Mouse (Mus musculus) MEL (cell line): ENCODE measurements around the gene Dohh.

Experiments used
- CHD1 ChIP-seq: IDR thresholded peaks from 2 replicates; pipeline ENCODE4 v1.6.1; 2012; ENCODE audit warnings: low read depth, mild to moderate bottlenecking, inconsistent platforms, low read length, improper control_type of control experiment
- CTCF ChIP-seq, 3 experiments: IDR thresholded peaks in 2 of 3; conservative IDR thresholded peaks in 1 of 3; 2 replicates each; pipeline ENCODE4 v1.5.1; 2011 to 2012; ENCODE audit warnings: low read length in 3 of 3, low read depth in 2 of 3, mild to moderate bottlenecking in 2 of 3, improper control_type of control experiment in 1 of 3, inconsistent platforms in 1 of 3, mixed read lengths in 1 of 3, moderate library complexity in 1 of 3; ENCODE audit not compliant: control insufficient read depth in 1 of 3, insufficient read depth in 1 of 3, poor library complexity in 1 of 3, severe bottlenecking in 1 of 3
- EP300 ChIP-seq, 2 experiments: IDR thresholded peaks; 2 replicates each; pipeline ENCODE4 v1.6.1; 2011; ENCODE audit warnings: improper control_type of control experiment in 2 of 2, low read length in 2 of 2, low read depth in 1 of 2, mild to moderate bottlenecking in 1 of 2
- GATA1 ChIP-seq: IDR thresholded peaks from 2 replicates; pipeline ENCODE4 v1.6.1; 2011; ENCODE audit warnings: low read depth, low read length, improper control_type of control experiment
- MAZ ChIP-seq: IDR thresholded peaks from 2 replicates; pipeline ENCODE4 v1.6.1; 2012; ENCODE audit warnings: low read depth, mild to moderate bottlenecking, inconsistent platforms, low read length, improper control_type of control experiment
- MYC ChIP-seq: IDR thresholded peaks from 2 replicates; pipeline ENCODE4 v1.6.1; 2011; ENCODE audit warnings: low read depth, mild to moderate bottlenecking, low read length, improper control_type of control experiment, moderate library complexity
- POLR2A ChIP-seq, 2 experiments: IDR thresholded peaks; 2 replicates each; pipeline ENCODE4 v1.6.1; 2011 to 2012; ENCODE audit warnings: low read length in 2 of 2, mild to moderate bottlenecking in 2 of 2, control low read depth in 1 of 2, improper control_type of control experiment in 1 of 2, low read depth in 1 of 2, moderate library complexity in 1 of 2; ENCODE audit not compliant: control insufficient read depth in 1 of 2, insufficient read depth in 1 of 2, poor library complexity in 1 of 2
- SMC3 ChIP-seq: IDR thresholded peaks from 2 replicates; pipeline ENCODE4 v1.6.1; 2011; ENCODE audit warnings: low read depth, low read length, improper control_type of control experiment
- TAL1 ChIP-seq: IDR thresholded peaks from 2 replicates; pipeline ENCODE4 v1.6.1; 2012; ENCODE audit warnings: mild to moderate bottlenecking, inconsistent platforms, low read length, moderate library complexity, mixed read lengths
- UBTF ChIP-seq: IDR thresholded peaks from 2 replicates; pipeline ENCODE4 v1.6.1; 2012; ENCODE audit warnings: low read depth, mild to moderate bottlenecking, inconsistent platforms, low read length, improper control_type of control experiment, moderate library complexity, borderline replicate concordance; ENCODE audit not compliant: insufficient read depth
- ZC3H11A ChIP-seq: IDR thresholded peaks from 2 replicates; pipeline ENCODE4 v1.6.1; 2012; ENCODE audit warnings: low read depth, mild to moderate bottlenecking, inconsistent platforms, low read length, improper control_type of control experiment
- ZNF384 ChIP-seq: IDR thresholded peaks from 2 replicates; pipeline ENCODE4 v1.6.1; 2012; ENCODE audit warnings: low read depth, mild to moderate bottlenecking, inconsistent platforms, low read length, improper control_type of control experiment

- TF ChIP-seq POLR2A (IDR thresholded peaks at IDR 0.05; ENCODE audit: control insufficient read depth in 1 of 2, insufficient read depth in 1 of 2, low read depth in 1 of 2, low read length in 2 of 2, poor library complexity in 1 of 2) (no peak), CTCF (IDR thresholded peaks at IDR 0.05 in 2 of 3, conservative IDR thresholded peaks at IDR 0.05 in 1 of 3; ENCODE audit: control insufficient read depth in 1 of 3, insufficient read depth in 1 of 3, low read depth in 2 of 3, low read length in 3 of 3, poor library complexity in 1 of 3, severe bottlenecking in 1 of 3) (no peak), TAL1 (no peak), UBTF (no peak), MYC (no peak), SMC3 (no peak), ZNF384 (no peak), ZC3H11A (no peak), EP300 (IDR thresholded peaks at IDR 0.05; ENCODE audit: low read depth in 1 of 2, low read length in 2 of 2) (no peak), MAZ (no peak), CHD1 (no peak), GATA1 (no peak)
Measured at GRCm38 (mm10) chr10:81401205-81401520, 16.9 kb downstream of the Dohh start.
